Mouse (Mus musculus) granulocyte monocyte progenitor cell, adult 5-6 weeks (primary cell): Measurements from ENCODE around the gene Jazf1. TPM values are rescaled to one million over a fixed set of nuclear protein-coding genes. Genes with fewer than 3 reads are reported as not detected.
A peak's percentile ranks its signal among the peaks of the same experiment; 100 is the strongest.

Experiments used
- ATAC-seq: replicated peaks from 2 replicates; pipeline ENCODE4 v1.8.0; 2016; ENCODE audit warnings: mild to moderate bottlenecking, moderate TSS enrichment, inconsistent platforms; ENCODE audit not compliant: poor library complexity, severe bottlenecking
- total RNA-seq, 2 experiments: library from RNA; stranded (forward) in 1 of 2; stranded (reverse) in 1 of 2; fragments of 200-712, 200-1000 nt in 1 of 2; fragments of >200 nt in 1 of 2; fragmentation: Nextera tagmentation in 1 of 2; gene quantifications; 2 replicates each; pipeline ENCODE4 v1.2.3; 2014 to 2017

Jazf1 gene
- total RNA-seq, 2 experiments from 2014 or later = not detected

DNA sequence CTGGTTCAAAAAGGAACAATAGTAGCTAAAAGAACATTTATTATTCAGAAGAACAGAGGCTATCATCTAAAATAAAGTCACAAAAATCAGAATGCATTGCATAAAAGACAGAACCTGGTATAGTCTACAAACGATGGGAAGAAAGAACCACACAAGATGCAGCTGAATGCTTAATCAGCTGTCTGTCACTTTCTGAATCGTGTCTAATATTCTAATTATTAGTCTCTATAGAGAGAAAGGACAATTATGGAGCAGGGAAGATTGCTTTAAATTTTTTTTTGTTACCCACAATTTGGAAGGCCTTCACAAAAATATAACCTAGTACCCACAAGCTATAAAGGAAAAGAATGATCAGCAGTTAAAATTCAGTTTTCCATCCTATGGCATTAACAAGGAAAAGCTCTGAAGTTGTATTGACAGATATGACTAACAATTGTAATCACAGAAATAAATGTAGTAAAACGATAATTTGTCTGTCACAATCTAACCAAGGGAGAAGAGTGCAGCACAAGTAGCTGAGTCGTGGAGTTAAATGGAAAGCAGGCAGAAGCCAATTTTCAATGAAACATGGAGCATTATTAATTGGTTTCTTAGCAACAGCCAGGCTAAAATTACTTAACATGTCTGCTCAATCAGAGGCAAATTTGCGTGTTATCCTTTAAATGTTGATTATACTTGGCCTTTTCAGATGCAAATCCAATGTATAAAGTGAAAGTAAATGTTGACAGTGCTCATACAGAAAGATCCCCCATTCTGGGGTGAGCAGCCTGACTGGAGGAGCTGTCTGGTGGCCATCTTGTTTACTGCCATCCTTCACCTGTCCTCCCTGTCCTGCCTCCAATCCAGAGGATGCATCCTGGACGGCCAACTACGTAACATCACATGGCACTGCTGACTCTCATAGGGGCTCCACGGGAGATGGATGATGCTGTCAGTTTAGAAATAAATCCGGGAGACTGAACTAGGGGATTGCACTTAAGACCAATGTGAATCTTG lies 53.7 kb downstream of the Jazf1 start:
- ATAC-seq = no peak

DNA sequence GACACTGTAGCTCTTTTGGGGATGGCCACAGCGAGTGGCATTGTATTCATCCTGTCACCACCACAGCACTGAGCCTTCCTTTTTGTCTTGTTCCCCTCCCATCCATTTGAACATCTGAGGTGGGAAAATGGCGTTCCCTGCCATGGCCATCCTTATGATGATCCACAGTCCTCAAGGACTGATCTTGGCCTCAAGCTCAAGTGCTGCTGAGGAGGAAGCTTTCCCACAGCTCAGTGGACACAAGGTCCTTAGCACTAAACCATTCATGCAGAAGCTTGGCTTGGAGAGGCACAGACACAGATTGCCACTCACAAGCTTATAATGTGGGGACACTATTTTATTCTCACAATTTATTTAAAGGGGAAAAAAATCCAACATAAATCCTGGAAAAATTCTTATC lies 58.1 kb downstream of the Jazf1 start:
- ATAC-seq = no peak

DNA sequence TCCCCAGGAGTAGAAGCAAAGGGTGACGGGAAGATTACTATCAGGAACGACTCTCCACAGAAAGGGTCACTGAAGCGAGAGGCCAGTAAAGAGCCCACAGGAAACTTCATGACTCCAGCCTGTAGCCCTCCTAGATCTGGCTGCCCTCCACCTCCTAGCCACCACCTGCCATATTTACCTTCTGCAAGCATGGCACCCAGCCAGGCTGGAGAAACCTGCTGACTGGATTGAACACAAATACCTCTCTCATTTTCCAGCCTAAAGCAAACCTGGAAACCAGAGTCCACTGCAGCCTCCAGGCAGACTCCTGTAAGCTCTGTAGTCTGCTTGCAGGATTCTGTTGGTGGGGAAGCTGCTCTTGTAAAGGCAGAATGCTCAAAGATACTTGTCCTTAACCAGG lies 62.4 kb downstream of the Jazf1 start:
- ATAC-seq = no peak

DNA sequence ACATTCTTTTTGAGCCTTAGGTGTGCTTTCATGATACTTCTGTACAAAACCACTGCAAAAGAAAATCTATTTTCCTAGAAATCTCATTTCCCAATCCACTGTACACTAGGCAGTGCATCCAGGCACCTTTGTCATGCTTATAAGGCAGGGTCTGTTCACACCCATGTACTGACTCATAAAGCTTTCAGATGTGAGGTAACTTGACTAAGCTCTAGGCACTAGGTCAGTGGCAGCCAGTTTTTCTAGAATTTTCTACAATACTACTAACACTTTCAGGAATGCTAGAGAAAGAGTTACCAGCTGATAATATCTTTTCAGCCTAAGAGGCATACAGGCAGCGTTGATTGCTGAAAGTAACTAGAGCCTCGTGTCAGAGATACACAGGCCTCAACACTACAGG lies 62.9 kb downstream of the Jazf1 start:
- no peak for ATAC-seq

DNA sequence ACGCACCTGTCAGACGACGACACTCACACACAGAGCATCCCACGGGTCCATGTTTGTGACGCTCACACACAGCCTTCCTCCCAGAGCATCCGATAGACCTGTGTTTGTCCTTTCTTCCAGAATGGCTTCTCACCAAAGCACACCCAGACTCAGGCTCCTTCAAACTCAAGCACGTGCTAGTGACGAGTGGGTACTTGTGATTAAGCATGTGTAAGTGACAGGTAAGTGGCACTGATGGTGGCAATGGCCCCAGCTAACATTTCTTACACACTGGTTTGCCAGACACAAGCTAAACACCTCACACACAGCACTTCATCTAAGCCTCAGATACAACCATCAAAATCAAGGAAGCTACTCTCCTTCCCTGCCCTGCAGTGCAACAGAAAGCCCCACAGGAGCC lies 77.6 kb downstream of the Jazf1 start:
- no peak for ATAC-seq

DNA sequence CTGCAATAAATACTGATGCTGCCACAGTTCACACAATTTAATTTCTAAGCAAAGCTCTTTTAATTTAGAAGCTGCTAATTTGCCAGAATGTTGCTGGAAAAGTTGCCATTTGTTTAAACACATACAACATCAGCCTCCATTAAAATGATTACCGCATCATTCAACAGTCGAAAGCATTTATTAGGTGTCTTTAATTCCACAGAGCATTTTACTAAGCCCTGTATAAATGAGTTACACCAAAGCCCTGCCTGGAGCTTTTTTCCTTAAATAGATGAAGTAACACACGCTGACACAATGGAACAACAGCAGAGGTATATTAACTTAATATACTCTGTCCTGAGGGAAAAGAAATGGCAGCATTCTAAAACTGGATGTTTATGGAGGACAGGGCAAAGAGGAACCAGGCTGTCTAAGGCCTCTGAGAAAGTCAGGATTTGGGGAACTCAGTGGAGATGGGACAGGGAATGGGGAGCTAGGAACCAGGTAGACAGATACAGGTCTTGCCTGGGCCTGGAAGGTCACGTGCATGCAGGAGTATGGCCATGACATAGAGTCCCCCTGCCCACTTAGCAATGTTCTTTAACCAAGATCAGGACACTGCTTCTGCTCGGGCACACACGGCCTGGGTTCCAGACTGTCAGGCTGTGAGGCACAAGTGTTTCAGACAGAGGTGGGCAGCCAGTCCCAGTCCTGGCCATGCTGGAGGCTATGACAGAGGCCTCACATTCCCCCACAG lies 80.4 kb downstream of the Jazf1 start:
- ATAC-seq = no peak

DNA sequence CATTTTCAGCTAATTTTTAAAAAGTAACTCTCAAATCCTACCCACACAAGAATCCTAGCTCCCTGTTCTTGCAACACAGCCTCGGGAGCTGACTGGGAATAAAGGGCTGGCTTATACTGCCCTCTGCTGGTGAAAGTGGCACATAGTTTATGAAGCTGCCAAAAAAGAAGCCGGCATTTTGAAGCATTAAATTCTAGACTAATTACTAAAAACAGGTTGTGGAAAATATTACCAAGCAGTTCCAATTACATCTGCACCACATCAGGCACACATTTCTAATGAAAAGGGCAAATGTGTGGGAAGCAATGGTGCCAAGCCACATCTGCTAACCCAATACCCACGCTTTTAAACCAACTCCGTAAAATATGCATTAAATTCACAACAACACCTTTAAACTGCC lies 81.0 kb downstream of the Jazf1 start:
- no peak; the same call in 1 of the 2 replicates for ATAC-seq

DNA sequence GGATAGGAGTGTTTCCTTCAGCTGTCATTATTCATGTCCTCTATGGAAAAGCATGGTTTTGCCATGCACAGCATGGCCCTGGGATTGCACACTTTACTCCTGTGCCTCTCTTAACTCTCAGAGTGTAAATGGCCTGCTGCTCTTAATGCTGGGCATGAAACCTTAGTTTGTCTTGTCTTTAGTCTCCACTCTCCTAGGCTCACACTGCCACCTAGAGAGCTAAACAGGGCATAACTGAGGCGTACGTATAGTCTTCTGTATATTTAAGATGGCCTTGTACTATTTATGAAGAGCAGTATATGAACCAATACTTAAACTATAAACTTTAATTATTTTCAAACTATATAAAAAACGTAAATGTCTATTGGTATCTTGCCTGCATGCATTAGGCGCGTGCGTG lies 86.3 kb downstream of the Jazf1 start:
- ATAC-seq = 0 out of 2 replicates have a peak, but pooled peaks have one; percentile 27

DNA sequence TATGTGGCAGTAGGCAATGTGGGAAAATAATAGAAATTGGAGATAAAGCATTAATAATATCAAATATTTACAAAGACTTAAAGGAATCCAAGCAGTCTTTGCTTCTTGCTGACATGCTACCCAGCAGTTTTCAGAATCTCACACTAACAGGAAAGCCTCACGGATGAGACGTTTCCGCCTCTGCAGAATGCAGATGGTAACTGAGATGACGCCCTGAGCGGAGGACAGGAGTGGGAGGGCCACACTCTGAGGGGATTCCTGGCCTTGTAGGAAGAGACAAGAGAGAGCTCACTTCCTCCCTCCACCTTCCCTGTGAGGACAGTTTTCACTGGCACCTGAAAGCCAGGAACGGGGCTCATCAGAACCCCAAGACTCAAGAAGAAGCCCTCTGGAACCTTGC lies 88.9 kb downstream of the Jazf1 start:
- ATAC-seq = no peak

DNA sequence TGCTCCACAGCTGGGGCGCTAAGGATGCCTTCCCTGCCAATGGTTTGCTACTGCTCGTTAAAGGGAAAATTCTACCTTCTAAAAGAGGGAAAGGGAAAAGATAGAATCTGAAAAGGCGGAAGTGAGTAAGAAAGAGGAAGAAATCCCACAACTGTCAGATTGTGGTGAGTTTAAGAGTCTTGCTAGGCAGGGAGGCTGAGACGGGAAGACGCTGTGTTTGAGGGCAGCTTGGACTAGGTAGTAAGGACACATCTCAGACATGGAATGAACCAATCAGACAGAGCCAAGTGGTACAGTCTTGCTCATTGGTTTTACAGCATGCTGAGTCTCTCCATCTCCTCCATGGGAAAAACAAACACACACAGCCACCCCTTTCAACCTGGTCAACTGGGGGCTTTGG lies 95.1 kb downstream of the Jazf1 start:
- peak; percentile 89 for ATAC-seq

DNA sequence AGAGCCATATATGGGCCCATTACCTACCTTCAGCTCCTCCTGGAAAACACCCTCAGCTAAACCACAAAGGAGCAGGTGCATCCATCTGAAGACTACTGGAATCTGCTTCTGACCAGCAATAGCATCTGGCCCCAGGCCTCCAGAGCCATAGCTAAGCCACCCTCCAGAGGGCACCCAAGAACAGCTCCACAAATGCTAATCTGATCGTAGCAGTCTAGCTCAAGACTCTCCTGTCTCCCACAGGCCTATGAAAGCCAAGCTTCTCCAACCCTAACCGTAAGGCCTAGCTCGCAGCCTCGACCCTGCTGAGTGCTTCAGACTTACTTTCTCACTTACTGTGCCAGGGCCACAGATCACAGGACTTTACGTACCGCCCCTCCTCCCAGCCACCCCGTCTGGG lies 96.3 kb downstream of the Jazf1 start:
- 0 out of 2 replicates have a peak, but pooled peaks have one; percentile 23 for ATAC-seq

DNA sequence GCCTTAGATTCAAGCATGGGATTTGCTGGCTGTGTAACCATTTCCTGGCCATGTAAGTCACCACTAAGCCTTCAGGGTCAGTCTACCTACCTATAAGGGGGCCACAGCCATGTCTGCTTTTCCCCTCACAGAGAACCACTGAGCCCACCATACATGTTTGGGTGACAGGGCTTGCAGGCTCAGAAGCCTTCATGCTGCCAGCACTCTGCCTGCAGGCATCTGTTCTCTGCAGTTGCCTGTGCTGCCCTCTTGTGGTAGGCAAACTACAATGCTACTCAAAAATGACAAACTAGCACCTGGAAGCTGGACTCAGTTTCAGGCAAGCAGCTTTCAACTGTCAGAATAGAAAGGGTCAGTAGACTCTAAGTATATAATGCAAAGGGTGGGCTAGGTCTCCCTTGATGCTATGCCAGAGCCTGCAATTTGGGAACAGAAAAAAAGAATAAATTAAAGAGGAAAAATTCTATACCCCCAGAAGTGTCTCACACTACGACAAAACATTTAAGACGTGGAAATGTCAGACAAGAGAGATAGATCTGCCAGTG lies 98.6 kb downstream of the Jazf1 start:
- ATAC-seq = peak; percentile 52

DNA sequence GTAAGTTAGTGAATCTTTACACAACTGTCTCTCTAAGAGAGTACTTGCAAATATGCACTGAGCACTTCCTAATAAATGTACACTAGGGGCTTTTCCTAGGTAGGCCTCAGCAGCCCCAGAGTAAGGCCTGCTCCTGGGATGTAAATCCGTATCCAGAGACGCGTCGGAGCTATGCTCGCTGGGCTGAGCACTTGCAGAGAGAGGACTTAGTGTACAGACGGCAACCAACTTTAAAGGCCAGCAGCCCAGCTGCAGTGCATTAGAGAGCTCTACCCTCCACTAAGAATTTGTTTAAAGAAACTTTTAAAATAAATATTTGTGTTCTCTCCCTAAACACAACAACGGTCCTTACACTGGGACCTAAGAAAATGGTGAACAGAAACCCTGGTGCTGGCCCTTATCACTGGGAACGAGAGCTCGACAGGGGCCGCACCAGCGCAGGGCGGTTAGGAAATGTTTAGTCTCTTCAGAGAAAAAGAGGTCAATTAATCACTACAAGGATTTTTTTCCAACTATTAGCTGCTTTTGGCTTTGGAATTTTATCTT lies 100.0 kb downstream of the Jazf1 start:
- ATAC-seq = no peak

DNA sequence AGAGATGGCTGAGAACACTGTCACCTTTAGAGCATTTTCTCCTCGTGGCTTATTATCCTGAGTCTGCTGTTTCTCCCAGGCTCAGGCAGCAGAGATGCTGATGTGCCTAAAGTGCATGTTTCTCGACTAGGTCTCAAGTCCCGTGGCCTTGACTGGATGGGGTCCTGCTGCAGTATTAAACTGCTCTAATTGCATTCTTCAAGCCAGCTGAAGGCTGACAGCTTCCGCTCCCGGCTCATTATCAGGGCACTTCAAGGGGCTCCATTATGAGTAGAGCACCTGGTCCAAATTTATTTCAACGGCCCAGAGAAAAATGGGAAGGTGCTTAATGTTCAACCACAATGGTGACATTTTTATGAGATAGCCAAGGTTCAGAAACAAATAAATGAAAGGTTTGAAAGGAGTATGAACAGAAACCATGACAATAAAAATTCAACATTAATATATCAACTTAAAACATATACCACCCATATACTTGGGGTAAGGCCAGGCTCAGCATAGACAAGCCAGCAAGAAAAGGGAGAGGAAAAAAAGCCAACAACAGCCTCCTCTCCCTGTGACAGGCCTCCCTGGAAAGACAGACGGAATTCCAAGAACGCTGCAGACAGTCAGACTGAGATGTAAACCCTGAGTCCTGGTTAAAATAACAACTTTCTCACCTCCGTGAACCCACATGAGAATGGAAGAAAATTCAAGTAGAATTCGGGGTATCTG lies 100.7 kb downstream of the Jazf1 start:
- no peak for ATAC-seq

DNA sequence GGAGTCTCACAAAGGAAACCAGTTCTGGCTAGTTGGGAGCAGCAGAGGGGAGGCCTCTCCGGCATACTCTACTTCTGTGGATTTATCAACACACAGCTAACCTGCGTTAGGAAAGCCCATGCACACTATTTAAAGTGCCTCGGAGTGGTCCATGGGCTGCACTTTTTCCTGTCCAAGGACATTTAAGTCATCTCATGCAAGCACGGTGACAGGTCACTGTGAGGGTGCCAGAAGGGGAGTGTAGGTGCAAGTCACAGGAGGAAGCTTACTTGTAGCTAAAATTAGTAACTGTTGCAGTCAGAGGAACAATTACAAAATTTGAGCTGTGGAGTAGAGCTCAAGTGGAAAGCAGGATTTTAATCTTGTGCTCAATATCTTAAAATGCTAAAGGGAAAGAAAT lies 102.4 kb downstream of the Jazf1 start:
- 0 out of 2 replicates have a peak, but pooled peaks have one; percentile 12 for ATAC-seq

DNA sequence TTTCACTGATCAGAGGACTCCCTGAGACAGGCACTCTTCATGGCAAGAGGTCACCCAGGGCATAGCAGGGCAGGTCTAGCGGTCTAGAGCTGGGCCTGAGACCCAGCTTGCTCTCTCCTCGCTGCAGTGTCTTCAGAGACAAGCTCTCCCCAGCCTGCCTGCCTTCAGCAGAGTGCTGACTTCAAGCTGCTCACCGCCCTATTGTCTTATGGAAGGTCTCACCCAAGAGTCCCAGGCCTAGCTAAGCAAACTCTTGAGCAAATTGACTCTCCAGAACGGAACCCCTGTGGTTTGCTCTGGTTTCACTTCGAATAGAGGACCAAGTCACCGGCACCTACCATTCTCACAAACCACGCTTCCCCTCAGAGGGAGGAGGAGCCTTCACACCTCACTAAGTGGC lies 103.1 kb downstream of the Jazf1 start:
- peak; percentile 69 for ATAC-seq

DNA sequence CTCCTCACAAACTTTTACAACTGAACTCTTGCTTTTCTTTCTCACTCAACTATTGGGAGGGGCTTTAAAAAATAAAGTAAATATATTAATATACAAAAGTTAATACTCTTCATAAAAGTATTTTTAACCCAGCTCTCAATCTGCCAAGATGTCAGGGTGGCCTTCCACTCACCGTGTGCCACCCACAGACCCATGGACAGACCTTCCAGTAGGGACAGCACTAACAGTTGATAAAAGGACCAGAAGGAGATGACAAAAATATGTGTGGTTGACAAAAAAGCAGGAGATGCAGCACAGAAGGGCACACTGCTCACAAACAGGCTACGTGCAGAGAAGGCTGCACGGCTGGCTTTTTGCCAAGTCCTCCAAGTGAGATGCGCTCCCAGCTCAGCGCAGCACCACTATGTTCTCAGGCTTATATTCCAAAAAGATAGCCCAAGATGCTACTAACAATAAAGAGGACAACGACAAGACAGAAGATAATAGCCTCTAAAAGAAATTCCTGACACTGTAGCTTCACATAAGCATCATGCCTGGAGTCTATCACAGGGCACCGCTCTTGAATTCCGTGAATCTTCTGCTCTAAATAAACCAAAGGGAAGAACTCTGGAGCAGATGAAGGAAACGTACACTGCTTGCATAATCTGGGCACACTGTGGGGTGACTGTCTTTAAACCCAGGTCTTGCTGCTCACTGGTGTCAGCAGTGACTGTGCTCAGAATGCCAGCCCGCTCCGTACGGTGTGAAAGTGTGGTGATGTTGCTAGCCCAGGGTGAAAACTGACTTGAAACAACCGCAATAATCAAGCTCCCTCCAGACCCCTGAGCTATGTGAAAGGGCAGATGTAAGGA lies 104.4 kb downstream of the Jazf1 start:
- 0 out of 2 replicates have a peak, but pooled peaks have one; percentile 30 for ATAC-seq

DNA sequence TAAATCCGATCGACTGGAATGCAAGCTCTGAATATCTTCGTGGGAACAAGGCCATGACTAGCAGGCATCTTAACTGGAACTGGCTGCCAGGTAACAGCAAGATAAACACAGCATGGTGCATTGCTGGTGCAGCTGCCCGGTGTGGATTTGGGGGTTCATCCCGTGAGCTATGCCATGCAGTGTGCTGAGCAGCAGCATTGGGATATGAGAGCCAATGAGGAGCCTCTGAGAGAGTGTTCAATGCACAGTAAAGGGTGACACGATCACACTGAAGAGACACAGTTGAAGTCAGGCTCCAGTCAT lies 105.0 kb downstream of the Jazf1 start:
- ATAC-seq = no peak
